Mouse (Mus musculus) T-cell, adult 2 months (primary cell): ENCODE measurements around the gene Odf3b.

ENCODE experiments used
- DNase-seq: peaks from one replicate; pipeline ENCODE4 v3.0.0; 2022; ENCODE audit warnings: low spot score

The Odf3b gene

DNA sequence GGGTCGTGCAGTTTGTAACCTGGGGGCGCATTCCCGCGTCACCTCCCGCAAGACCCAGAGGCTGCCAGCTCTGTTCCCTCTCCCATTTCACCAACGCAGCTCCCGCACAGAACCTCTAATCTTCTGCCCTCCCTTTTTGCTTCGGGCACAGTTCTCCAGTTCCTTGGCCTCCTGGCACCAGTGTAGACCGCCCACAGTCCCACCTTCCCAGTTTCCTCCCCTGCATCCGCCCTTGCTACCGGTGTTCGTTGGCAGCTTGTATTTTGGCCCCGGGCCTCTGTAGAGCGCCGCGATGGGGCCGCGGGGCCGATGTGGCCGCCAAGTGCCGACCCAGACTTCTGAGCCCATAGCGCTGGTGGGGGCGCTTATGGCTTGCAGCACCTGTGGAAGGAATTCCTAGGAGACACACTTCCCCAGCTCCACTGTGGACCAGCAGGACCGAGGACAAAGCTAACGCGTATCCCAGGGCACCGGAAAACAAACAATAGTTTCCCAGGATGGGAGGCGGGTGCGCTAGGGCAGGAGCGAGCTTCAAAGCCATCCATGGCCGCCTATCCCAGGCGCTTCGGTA lies at the start of gene Odf3b:
Gene Odf3b (minus strand): TSS at position 452 of the 571 bp plus-strand sequence.
- DNase-seq = no peak

DNA sequence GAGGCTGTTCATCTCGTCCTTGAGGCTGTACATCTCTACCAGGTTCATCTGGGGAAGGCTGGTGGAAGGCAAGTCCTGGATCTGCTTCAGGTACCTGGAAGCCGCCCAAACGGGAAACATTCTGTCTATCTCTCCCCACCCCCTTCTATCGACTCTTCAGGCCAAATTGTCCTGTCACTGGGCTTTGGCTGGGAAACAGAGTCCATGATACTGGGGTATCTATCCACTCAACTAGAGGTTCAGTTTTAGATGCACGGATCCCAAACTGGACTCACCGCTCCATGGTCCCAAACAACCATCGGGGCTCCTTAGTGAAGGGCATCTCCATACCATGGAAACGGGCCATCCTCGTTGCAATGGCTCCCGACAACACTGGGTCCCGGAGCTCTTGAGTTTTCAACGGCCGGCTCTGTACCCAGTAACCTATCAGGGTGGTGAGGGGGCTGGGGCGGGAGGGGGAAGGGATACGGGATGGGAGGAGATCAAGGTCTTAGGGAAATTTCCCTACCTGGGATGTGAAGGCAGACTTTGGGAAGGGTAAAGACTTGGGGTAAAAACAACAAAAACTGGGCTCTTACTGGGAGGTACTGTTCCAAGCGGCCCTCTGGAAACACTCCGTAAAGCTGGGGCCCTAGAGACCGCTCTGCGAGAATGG lies 49.2 kb upstream of the Odf3b start:
- DNase-seq = no peak

GRCm38 (mm10) chr15:89426716-89427115 lies 47.6 kb upstream of the Odf3b start:
- no peak for DNase-seq

DNA sequence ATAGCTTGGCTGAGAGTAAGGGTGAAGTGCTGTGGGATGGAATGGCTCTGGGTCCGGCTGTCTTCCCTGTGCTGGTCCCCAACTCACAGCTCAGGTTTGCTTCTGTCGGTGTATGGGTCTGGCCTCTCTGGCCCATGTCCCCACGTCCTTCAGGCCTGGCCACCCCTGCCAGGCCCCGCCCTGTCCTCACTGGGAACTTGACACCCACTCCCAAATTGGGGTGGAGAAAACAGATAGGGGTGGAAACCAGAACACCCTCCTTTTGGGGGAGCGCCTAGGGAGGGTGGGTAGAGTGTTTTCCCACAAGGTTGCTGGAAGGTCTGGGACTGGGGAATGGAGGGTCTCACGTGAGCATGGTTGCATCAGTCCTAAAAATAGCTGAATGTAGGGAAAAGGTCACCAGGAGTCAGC lies 46.6 kb upstream of the Odf3b start, which contains the start of gene Cpt1b:
Gene Cpt1b (minus strand): TSS at position 153 of the 411 bp plus-strand sequence.
- DNase-seq = no peak

DNA sequence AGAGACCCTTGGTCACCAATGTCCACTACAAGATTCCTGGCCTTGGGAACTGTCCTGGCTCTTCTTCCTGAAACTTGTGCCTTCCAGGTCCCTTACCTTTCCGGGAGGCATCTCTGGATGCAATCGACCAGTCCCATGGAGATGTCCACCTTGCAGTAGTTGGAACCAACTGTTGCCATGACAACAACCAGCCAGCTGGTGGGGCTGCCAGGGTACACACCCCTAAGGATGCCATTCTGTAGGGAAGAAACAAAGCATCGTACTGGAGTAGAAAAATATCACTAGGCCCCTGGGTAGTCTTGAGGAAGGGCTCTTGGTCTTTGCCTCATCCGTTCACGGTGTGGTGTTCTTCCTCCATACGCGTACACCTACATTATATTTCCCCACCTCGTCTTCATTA lies 45.5 kb upstream of the Odf3b start:
- DNase-seq = no peak

DNA sequence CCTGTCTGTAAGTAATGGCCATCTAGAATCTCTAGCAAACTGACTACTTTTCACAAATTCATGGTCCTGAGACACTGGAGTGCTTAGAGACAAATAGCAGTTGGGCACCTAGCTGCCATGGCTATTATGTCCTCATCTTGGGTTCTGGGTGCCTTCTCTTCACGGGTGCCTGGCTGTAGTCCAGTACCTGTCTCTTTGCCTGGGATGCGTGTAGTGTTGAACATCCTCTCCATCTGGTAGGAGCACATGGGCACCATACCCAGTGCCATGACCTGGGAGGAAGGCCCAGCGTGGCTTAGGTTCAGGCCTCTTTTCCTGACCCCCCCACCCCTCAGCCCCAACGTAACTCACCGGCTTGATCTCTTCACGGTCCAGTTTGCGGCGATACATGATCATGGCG lies 42.9 kb upstream of the Odf3b start:
- DNase-seq = no peak

DNA sequence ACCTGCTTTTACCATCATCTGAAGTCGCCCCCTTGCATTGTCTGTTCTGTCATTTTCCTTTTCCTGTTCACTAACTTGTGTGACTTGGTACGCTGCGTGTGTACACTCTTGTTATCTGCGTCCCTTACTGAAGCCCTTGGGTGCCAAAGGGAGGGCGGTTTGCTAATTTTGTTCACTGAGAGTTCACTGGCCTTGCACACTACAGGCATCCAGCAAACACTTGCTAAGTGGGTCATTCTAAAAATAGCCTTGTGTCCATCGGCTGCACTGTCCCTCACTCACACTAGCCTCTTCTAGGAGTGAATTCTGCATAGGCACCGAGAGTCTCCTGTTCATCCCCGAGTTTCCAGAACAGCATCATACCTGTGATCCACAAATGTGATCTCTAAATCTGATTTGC lies 36.2 kb upstream of the Odf3b start:
- no peak for DNase-seq

- no peak for DNase-seq
Measured at GRCm38 (mm10) chr15:89410118-89410517, 31.0 kb upstream of the Odf3b start, which contains the start of gene Syce3. Gene Syce3 (minus strand): TSS chr15:89410503.

DNA sequence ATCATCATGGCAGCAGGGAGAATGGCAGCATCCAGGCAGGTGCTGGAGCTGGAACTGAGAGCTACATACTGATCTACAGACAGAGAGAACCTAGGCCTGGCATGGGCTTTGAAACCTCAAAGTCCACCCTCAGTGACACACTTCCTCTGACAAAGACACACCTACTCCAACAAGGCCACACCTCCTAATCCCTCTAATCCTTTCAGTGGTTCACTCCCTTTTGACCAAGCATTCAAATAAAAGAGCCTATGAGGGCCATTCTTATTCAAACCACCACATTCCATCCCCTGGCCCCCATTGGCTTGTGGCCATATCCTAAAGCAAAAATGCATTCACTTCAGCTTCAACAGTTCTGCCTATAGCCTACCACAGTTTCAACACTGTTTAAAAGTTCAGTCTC lies 27.6 kb upstream of the Odf3b start:
- no peak for DNase-seq

GRCm38 (mm10) chr15:89404831-89405623 lies 25.9 kb upstream of the Odf3b start:
- no peak for DNase-seq

DNA sequence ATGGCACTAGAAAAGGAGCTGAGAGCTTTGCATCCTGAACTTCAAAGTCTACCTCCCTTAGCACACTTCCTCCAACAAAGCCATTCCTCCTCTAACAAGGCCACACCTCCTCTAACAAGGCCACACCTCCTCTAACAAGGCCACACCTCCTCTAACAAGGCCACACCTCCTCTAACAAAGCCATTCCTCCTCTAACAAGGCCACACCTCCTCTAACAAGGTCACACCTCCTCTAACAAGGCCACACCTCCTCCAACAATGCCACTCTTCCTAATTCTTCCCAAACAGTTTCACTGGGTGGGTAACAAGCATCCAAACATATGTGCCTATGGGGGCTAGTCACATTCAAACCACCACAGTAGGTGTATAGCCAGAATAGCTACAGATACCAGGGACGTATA lies 23.4 kb upstream of the Odf3b start:
- DNase-seq = no peak

GRCm38 (mm10) chr15:89399716-89400115 lies 20.6 kb upstream of the Odf3b start:
- no peak for DNase-seq

DNA sequence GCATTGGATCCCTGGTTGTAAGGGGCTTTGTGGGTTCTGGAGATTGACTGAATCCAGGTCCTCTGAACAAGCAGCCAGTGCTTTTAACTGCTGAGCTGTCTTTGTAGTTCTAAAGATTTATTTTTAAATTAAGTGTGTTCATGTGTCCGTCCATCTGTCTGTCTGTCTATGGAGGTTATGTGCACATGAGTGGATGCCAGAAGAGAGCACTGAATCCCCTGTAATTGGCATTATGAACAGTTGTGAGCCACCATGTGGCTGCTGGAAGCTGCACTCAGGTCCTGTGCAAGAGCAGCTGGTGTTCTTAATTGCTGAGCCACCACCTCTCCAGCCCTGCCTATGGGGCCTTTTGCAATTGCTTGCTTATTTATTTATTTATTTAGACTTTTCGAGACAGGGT lies 19.1 kb upstream of the Odf3b start:
- DNase-seq = no peak

DNA sequence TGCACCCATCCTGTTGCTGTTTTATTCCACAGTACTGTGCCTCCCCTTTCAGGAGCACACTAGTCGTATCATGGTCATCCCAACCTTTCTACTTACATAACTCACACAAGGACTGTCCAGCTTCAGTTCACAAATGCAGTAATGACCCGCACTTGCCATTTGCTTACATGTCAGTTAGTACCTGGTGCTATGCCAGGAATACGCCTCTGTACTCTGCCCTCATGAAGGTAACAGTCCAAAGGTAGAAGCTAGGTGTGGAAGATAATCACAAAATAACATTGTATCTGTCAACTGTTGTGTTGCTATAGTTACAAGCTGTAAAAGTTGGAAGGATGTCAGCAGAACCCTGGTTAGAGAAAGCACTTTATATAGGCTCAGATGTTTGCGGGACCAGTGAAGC lies 17.8 kb upstream of the Odf3b start:
- DNase-seq = no peak

GRCm38 (mm10) chr15:89390081-89390480 lies 11.0 kb upstream of the Odf3b start:
- no peak for DNase-seq

DNA sequence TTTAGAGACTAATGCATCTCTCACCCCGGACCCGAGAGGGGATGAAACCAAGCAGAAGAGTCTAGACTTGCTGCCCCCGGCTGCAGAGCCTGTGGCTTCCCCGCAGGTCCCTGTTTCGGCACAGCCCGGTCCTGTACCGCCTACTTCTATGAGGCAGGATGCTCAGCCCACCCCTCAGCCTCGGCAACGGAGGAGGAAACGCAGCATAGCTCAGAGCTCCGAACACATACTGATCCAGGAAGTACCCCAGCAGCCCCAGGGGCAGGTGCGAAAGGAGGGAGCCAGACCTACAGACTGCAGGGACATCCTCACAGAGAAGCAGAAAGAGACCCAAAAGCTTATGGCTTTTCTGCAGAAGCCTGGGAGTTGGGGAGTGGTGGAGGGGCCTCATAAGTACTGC lies 8.0 kb upstream of the Odf3b start:
- DNase-seq = peak; percentile 28

GRCm38 (mm10) chr15:89384617-89385016 lies 5.5 kb upstream of the Odf3b start, which contains the start of gene Klhdc7b:
Gene Klhdc7b (plus strand): TSS chr15:89384917.
- DNase-seq = no peak

DNA sequence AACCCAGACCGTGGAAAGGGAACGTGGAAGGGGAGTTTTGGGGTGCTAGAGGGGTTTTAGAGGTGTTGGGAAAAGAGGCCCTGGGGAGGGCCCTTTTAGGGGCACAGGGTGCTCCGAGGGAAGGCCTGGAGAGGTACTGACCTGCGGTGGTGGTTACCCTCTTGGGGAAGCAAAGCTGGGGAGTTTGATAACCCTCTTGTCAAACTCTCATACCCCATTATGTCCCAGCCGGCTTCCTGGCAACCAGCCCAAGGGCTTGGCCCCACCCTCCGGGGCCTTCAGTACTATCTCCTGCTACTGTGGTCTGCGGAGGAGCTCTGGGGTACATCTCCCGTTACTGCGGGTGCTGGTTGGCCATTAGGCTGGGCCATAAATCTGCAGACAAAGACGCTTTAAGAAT lies 347 bp upstream of the Odf3b start:
- DNase-seq = no peak

DNA sequence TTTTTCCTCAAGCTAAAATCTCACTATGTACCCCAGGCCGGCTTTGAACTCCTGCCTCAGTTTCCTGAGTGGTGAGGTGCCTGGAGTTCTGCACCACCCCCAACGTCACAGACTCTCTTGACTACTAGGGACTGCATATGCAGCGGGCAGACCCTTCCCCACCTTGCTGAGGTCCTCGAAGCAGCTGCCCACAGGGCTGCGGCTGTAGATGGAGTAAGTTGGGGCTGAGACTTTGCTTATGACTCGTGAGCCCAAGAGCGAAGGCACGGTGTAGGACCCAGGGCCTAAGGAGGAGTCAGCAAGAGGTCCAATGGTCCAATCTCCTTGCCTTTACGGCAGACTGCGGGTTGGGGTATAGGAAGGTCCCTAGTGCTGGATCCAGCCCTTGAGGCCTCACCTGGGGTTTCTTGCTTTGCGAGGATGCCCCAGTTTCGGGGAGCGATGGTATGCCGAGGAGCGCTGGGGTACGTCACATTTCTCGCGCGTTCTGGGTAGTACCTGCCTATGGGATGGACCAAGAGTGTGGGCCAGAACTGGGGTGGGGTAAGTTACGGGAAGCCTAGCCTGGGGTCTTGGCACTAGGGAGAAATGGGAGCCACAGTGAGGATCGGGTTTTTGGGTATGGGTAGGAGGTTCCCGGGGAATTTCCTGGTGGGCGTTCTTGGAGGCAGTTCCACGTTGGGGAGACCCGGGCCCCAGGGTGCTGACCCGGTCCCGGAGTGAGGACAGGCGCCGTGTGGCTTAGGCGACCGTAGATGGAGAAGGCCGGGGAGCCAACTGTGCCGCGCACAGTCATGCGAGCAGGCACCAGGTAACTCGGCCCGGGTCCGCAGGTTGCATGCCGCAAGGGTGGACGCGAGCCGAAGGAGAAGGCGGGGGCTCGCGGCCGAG lies 899 bp downstream of the Odf3b start:
- DNase-seq = no peak

DNA sequence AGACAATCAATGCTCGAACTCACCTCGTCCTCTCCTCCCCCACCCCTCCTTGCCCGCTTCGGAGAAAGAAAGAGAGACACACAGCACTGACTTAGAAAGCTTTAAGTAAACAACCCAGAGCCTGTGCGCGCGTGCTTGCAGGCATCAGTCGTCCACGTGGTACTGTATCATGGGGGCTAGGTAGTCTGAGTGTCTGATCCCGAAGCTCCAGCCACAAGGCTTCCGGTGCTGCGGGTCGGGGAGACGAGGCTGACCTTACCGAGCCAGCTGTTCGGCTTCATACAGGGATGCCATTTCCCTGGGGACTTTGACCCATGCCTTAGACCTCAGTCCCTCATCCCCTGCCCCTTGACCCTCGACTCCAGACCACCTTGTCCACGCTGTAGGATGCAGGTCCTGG lies 1.7 kb downstream of the Odf3b start:
- DNase-seq = no peak

DNA sequence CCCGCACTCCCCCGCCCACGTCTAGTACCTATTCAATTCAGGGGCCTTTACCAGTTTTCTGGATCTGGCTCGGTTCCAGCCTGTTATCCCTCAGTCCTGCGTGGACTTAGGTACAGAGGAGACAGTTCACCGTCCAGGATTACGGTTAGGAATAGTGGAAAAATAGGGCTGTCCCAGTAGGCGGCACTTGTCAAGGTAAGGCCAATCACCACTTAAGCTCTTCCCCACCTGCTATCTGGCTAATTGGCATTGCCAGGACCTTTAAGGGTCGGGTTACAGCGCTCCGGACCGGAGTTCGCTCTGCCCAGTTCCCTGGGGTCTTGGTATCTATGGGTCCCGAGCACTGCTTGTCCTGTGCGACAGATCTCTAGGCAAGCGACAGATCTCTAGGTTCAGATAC lies 2.1 kb downstream of the Odf3b start, which contains the start of gene Tymp:
Gene Tymp (minus strand): TSS at position 83 of the 400 bp plus-strand sequence.
- DNase-seq = no peak

DNA sequence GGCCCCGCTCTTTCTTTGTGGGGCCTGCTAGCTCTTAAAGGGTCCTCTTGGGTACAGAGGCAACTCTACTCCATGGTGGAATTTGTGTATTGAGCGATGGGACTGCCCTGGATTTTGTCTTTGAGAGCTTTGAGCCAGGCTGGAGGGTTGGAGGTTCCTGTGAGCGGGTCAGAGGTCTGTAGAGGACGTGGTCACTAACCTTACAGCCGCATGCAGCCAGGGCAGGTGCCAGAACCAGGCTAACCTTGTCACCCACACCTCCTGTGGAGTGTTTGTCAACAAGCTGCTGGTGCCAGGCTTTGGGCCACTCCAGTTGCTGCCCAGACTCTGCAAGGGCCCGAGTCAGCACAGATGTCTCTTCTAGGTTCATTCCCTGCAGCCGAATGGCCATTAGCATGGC lies 3.0 kb downstream of the Odf3b start:
- DNase-seq = no peak
